Mouse (Mus musculus): ENCODE data around the gene Lhx4. TPM values are rescaled to one million over a fixed set of nuclear protein-coding genes. Genes with fewer than 3 reads are reported as not detected.
A peak's percentile ranks its signal among the peaks of the same experiment; 100 is the strongest.

The Lhx4 gene
- polyA plus RNA-seq, 1 experiment from 2014 or later: 1.7 TPM

GRCm38 (mm10) chr1:155693443-155693842, 58.0 kb downstream of the Lhx4 start:
- Histone ChIP-seq H3K36me3 (ENCODE audit: control insufficient read depth, insufficient read depth, low read length) (no peaks in the 10 kb centered on the region), H3K4me1 (ENCODE audit: control insufficient read depth, insufficient read depth, low read length) (no peaks in the 10 kb centered on the region), H3K4me3 (ENCODE audit: low read depth, low read length) (no peak overlapping the region), H3K9me3 (ENCODE audit: control insufficient read depth, low read length) (no peaks in the 10 kb centered on the region), H3K9ac (ENCODE audit: low read length) (no peak overlapping the region), H3K27ac (ENCODE audit: low read depth, low read length) (no peak overlapping the region), H3K27me3 (ENCODE audit: control insufficient read depth, insufficient read depth, low read length) (no peaks in the 10 kb centered on the region), H3K4me2 (no peak overlapping the region)
- WGBS: 59% methylated on average over 5 of the region's 5 CpGs
- no peak for ATAC-seq (ENCODE audit: low FRiP score)
- DNase-seq (ENCODE audit: low spot score, missing footprints): no peak

GRCm38 (mm10) chr1:155693026-155693425, 58.5 kb downstream of the Lhx4 start:
- H3K27ac ChIP-seq (ENCODE audit: low read depth, low read length): no peak overlapping the region
- H3K4me1 ChIP-seq (ENCODE audit: control insufficient read depth, insufficient read depth, low read length): no peaks in the 10 kb centered on the region
- no peak overlapping the region for H3K9ac ChIP-seq (ENCODE audit: low read length)
- DNase-seq (ENCODE audit: low spot score, missing footprints): no peak
- 83% methylated on average over 11 of the region's 11 CpGs for WGBS
- H3K36me3 ChIP-seq (ENCODE audit: control insufficient read depth, insufficient read depth, low read length): no peaks in the 10 kb centered on the region
- H3K27me3 ChIP-seq (ENCODE audit: control insufficient read depth, insufficient read depth, low read length): no peaks in the 10 kb centered on the region
- H3K4me3 ChIP-seq (ENCODE audit: low read depth, low read length): no peak overlapping the region
- no peak for ATAC-seq (ENCODE audit: low FRiP score)
- no peak overlapping the region for H3K4me2 ChIP-seq
- no peaks in the 10 kb centered on the region for H3K9me3 ChIP-seq (ENCODE audit: control insufficient read depth, low read length)

GRCm38 (mm10) chr1:155692230-155692629, 59.3 kb downstream of the Lhx4 start:
- ATAC-seq (ENCODE audit: low FRiP score): no peak

GRCm38 (mm10) chr1:155689558-155689957, 61.9 kb downstream of the Lhx4 start:
- no peaks in the 10 kb centered on the region for H3K9me3 ChIP-seq (ENCODE audit: control insufficient read depth, low read length)
- H3K36me3 ChIP-seq (ENCODE audit: control insufficient read depth, insufficient read depth, low read length): no peaks in the 10 kb centered on the region
- no peak overlapping the region for H3K9ac ChIP-seq (ENCODE audit: low read length)
- no peak overlapping the region for H3K27ac ChIP-seq (ENCODE audit: low read depth, low read length)
- H3K4me3 ChIP-seq (ENCODE audit: low read depth, low read length): no peak overlapping the region
- no peak for ATAC-seq (ENCODE audit: low FRiP score)
- peak; percentile 78 for DNase-seq (ENCODE audit: low spot score, missing footprints)
- H3K4me2 ChIP-seq: no peak overlapping the region
- H3K27me3 ChIP-seq (ENCODE audit: control insufficient read depth, insufficient read depth, low read length): no peaks in the 10 kb centered on the region
- WGBS: 90% methylated on average over 5 of the region's 5 CpGs
- no peaks in the 10 kb centered on the region for H3K4me1 ChIP-seq (ENCODE audit: control insufficient read depth, insufficient read depth, low read length)

More at GRCm38 (mm10) chr1:155692230-155692629, 59.3 kb downstream of the Lhx4 start:
- Histone ChIP-seq H3K36me3 (ENCODE audit: control insufficient read depth, insufficient read depth, low read length) (no peaks in the 10 kb centered on the region), H3K27ac (ENCODE audit: low read depth, low read length) (no peak overlapping the region), H3K27me3 (ENCODE audit: control insufficient read depth, insufficient read depth, low read length) (no peaks in the 10 kb centered on the region), H3K4me1 (ENCODE audit: control insufficient read depth, insufficient read depth, low read length) (no peaks in the 10 kb centered on the region), H3K9ac (ENCODE audit: low read length) (no peak overlapping the region), H3K4me3 (ENCODE audit: low read depth, low read length) (no peak overlapping the region), H3K9me3 (ENCODE audit: control insufficient read depth, low read length) (no peaks in the 10 kb centered on the region), H3K4me2 (no peak overlapping the region)
- DNase-seq (ENCODE audit: low spot score, missing footprints): no peak
- 92% methylated on average over 6 of the region's 6 CpGs for WGBS

- no peaks in the 10 kb centered on the region for H3K9me3 ChIP-seq (ENCODE audit: control insufficient read depth, low read length)
- no peaks in the 10 kb centered on the region for H3K36me3 ChIP-seq (ENCODE audit: control insufficient read depth, insufficient read depth, low read length)
- no peak overlapping the region for H3K27ac ChIP-seq (ENCODE audit: low read depth, low read length)
- 88% methylated on average over 4 of the region's 4 CpGs for WGBS
- no peak overlapping the region for H3K9ac ChIP-seq (ENCODE audit: low read length)
- H3K4me3 ChIP-seq (ENCODE audit: low read depth, low read length): no peak overlapping the region
- H3K4me2 ChIP-seq: no peak overlapping the region
- H3K4me1 ChIP-seq (ENCODE audit: control insufficient read depth, insufficient read depth, low read length): no peaks in the 10 kb centered on the region
- DNase-seq (ENCODE audit: low spot score, missing footprints) (peak; percentile 77), ATAC-seq (ENCODE audit: low FRiP score) (no peak)
- H3K27me3 ChIP-seq (ENCODE audit: control insufficient read depth, insufficient read depth, low read length): no peaks in the 10 kb centered on the region
These were observed 62.3 kb downstream of the Lhx4 start for GRCm38 (mm10) chr1:155689141-155689540.

GRCm38 (mm10) chr1:155686816-155687215, 64.7 kb downstream of the Lhx4 start:
- DNase-seq (ENCODE audit: low spot score, missing footprints): no peak
- Histone ChIP-seq H3K36me3 (ENCODE audit: control insufficient read depth, insufficient read depth, low read length) (no peaks in the 10 kb centered on the region), H3K9me3 (ENCODE audit: control insufficient read depth, low read length) (no peaks in the 10 kb centered on the region), H3K4me1 (ENCODE audit: control insufficient read depth, insufficient read depth, low read length) (peaks cover 3% of the 10 kb centered on the region; the same call in 1 of the 2 replicates), H3K27me3 (ENCODE audit: control insufficient read depth, insufficient read depth, low read length) (no peaks in the 10 kb centered on the region), H3K4me3 (ENCODE audit: low read depth, low read length) (no peak overlapping the region), H3K4me2 (no peak overlapping the region), H3K27ac (ENCODE audit: low read depth, low read length) (no peak overlapping the region), H3K9ac (ENCODE audit: low read length) (no peak overlapping the region)
- WGBS: 89% methylated on average over 15 of the region's 15 CpGs
- ATAC-seq (ENCODE audit: low FRiP score): no peak

GRCm38 (mm10) chr1:155681116-155681799, 70.2 kb downstream of the Lhx4 start:
- ATAC-seq (ENCODE audit: low FRiP score) (peak; percentile 82; the same call in 1 of the 2 replicates), DNase-seq (ENCODE audit: low spot score, missing footprints) (peak; percentile 81)
- Histone ChIP-seq H3K27me3 (ENCODE audit: control insufficient read depth, insufficient read depth, low read length) (no peaks in the 10 kb centered on the region), H3K36me3 (ENCODE audit: control insufficient read depth, insufficient read depth, low read length) (no peaks in the 10 kb centered on the region), H3K9me3 (ENCODE audit: control insufficient read depth, low read length) (no peaks in the 10 kb centered on the region), H3K4me1 (ENCODE audit: control insufficient read depth, insufficient read depth, low read length) (peaks cover 4% of the 10 kb centered on the region; the same call in 1 of the 2 replicates), H3K9ac (ENCODE audit: low read length) (no peak overlapping the region), H3K4me3 (ENCODE audit: low read depth, low read length) (no peak overlapping the region), H3K4me2 (no peak overlapping the region), H3K27ac (ENCODE audit: low read depth, low read length) (peak overlapping the region; percentile 31; the same call in 1 of the 2 replicates)
- WGBS: 76% methylated on average over 10 of the region's 10 CpGs

- Histone ChIP-seq H3K9ac (ENCODE audit: low read length) (no peak overlapping the region), H3K4me2 (no peak overlapping the region), H3K4me1 (ENCODE audit: control insufficient read depth, insufficient read depth, low read length) (no peaks in the 10 kb centered on the region), H3K27me3 (ENCODE audit: control insufficient read depth, insufficient read depth, low read length) (no peaks in the 10 kb centered on the region), H3K4me3 (ENCODE audit: low read depth, low read length) (no peak overlapping the region), H3K36me3 (ENCODE audit: control insufficient read depth, insufficient read depth, low read length) (no peaks in the 10 kb centered on the region), H3K27ac (ENCODE audit: low read depth, low read length) (no peak overlapping the region), H3K9me3 (ENCODE audit: control insufficient read depth, low read length) (no peaks in the 10 kb centered on the region)
- peak; percentile 21 for DNase-seq (ENCODE audit: low spot score, missing footprints)
- no peak for ATAC-seq (ENCODE audit: low FRiP score)
- 95% methylated on average over 6 of the region's 6 CpGs for WGBS
These were observed 75.9 kb downstream of the Lhx4 start for GRCm38 (mm10) chr1:155675570-155675969.

GRCm38 (mm10) chr1:155663994-155664393, 87.5 kb downstream of the Lhx4 start:
- Histone ChIP-seq H3K4me3 (ENCODE audit: low read depth, low read length) (no peak overlapping the region), H3K9ac (ENCODE audit: low read length) (no peak overlapping the region), H3K4me2 (no peak overlapping the region), H3K27me3 (ENCODE audit: control insufficient read depth, insufficient read depth, low read length) (no peaks in the 10 kb centered on the region), H3K36me3 (ENCODE audit: control insufficient read depth, insufficient read depth, low read length) (no peaks in the 10 kb centered on the region), H3K4me1 (ENCODE audit: control insufficient read depth, insufficient read depth, low read length) (no peaks in the 10 kb centered on the region), H3K9me3 (ENCODE audit: control insufficient read depth, low read length) (no peaks in the 10 kb centered on the region), H3K27ac (ENCODE audit: low read depth, low read length) (no peak overlapping the region)
- DNase-seq (ENCODE audit: low spot score, missing footprints): peak; percentile 39
- ATAC-seq (ENCODE audit: low FRiP score): no peak
- WGBS: 86% methylated on average over 5 of the region's 5 CpGs
